ENCODE assay signal across 16 mouse cellular contexts in the genomic region with DNA sequence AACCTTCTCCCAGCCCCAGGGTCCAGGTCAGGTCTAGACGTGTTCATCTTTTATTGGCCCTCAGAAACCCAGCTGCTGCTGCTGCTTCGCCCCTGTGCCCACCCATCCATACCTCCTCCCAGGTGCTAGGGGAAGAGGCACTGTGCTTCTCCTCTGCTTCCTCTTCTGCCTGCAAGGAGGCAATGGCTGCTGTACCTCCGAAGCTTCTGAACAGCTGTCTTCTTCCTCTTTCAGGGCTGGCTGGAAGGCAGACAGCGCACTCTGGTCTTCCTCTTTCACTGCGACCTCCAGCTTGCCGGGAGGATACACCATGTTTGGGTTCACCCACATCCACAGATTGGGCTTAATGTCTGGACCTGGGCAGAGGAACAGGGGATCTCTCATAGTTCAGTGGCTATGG. TPM values are rescaled to one million over a fixed set of nuclear protein-coding genes. Genes with fewer than 3 reads are reported as not detected.
DNase-seq lines count a peak whose midpoint lies in the region; ATAC-seq lines count a peak whose summit lies in the region.
"Had no signal": no experiment of that assay in that cellular context is flagged by ENCODE, and none has a peak within 500 bp of the region (broad histone marks: within the 10 kb centered on the region; RNA-seq: fewer than 3 reads in every experiment).

No protein-coding gene starts in this region.

- WGBS in forebrain, embryonic 13.5 days = 84% methylated on average over 6 of the region's 6 CpGs
- 89% methylated on average over 6 of the region's 6 CpGs for WGBS in forebrain, embryonic 15.5 days

- H3K4me2 ChIP-seq in forebrain, embryonic 13.5 days = no peak overlapping the region
- H3K4me2 ChIP-seq in forebrain, embryonic 15.5 days (replicated peaks) = no peak overlapping the region

- 0 out of 2 replicates have a peak overlapping the region, but pooled peaks have one; percentile 27 for H3K9ac ChIP-seq in forebrain, embryonic 13.5 days
- H3K9ac ChIP-seq in forebrain, embryonic 15.5 days (replicated peaks) = no peak overlapping the region

- ATAC-seq in forebrain, embryonic 13.5 days = no peak
- ATAC-seq in forebrain, embryonic 15.5 days (replicated peaks) = no peak

- intact Hi-C loops in left cerebral cortex, postnatal 14 days (cut with DNase I) = no loop called here

- no peaks in the 10 kb centered on the region for H3K27me3 ChIP-seq in forebrain, embryonic 13.5 days
- H3K27me3 ChIP-seq in forebrain, embryonic 15.5 days = no peaks in the 10 kb centered on the region
- peaks cover 42% of the 10 kb centered on the region for H3K27me3 ChIP-seq in megakaryocyte, embryonic 14.5 days (replicated peaks)

- 0 out of 2 replicates have a peak, but pooled peaks cover 3% of the 10 kb centered on the region for H3K4me1 ChIP-seq in forebrain, embryonic 13.5 days
- H3K4me1 ChIP-seq in forebrain, embryonic 15.5 days = no peaks in the 10 kb centered on the region
- H3K4me1 ChIP-seq in megakaryocyte, embryonic 14.5 days = peaks cover 17% of the 10 kb centered on the region

- no peak overlapping the region for H3K4me3 ChIP-seq in forebrain, embryonic 13.5 days
- no peak overlapping the region for H3K4me3 ChIP-seq in forebrain, embryonic 15.5 days
- H3K4me3 ChIP-seq in megakaryocyte, embryonic 14.5 days (replicated peaks) = peak overlapping the region; percentile 66

- no peaks in the 10 kb centered on the region for H3K9me3 ChIP-seq in forebrain, embryonic 13.5 days (replicated peaks)
- H3K9me3 ChIP-seq in forebrain, embryonic 15.5 days = no peaks in the 10 kb centered on the region
- no peaks in the 10 kb centered on the region for H3K9me3 ChIP-seq in megakaryocyte, embryonic 14.5 days

- no peaks in the 10 kb centered on the region for H3K36me3 ChIP-seq in forebrain, embryonic 13.5 days (ENCODE audit: poor library complexity, severe bottlenecking)
- H3K36me3 ChIP-seq in forebrain, embryonic 15.5 days = no peaks in the 10 kb centered on the region
- H3K36me3 ChIP-seq in megakaryocyte, embryonic 14.5 days (replicated peaks; ENCODE audit: low read length) = no peaks in the 10 kb centered on the region

- no peak overlapping the region for H3K27ac ChIP-seq in forebrain, embryonic 13.5 days
- H3K27ac ChIP-seq in forebrain, embryonic 15.5 days (replicated peaks) = no peak overlapping the region
- H3K27ac ChIP-seq: kidney, postnatal 0 days had no signal

- DNase-seq in thymus, postnatal 25 days = peak; percentile 15
- DNase-seq in thymus, postnatal 10 days (ENCODE audit: low spot score in 2 of 2) = no peak
- no peak for DNase-seq in left cerebral cortex, postnatal 14 days (ENCODE audit: low spot score in 2 of 2)
- DNase-seq in layer of hippocampus, adult 9-10 months (ENCODE audit: low spot score) = no peak
- DNase-seq in kidney, postnatal 4 days = no peak
- DNase-seq: adrenal gland, postnatal 36 days; cerebellum, adult 11-12 months; liver had no signal

RNA-seq across cellular contexts. Expression of gene Foxr1, which starts 5.2 kb away (rescaled TPM):
- polyA plus RNA-seq in forebrain, embryonic 13.5 days (2015; fragmentation: Nextera tagmentation; extraction: Ambion mirVana) = not detected in 2 replicates
- not detected in 2 replicates for polyA plus RNA-seq in forebrain, embryonic 15.5 days (2015; fragmentation: Nextera tagmentation; extraction: Ambion mirVana)
- not detected in 2 replicates for polyA plus RNA-seq in megakaryocyte, embryonic 14.5 days (2012; ENCODE audit: insufficient read depth, low replicate concordance)
- total RNA-seq in left cerebral cortex, postnatal 14 days (2021) = not detected
- total RNA-seq: adrenal gland, postnatal 36 days; heart, adult 18-20 months; left cerebral cortex, adult 18-20 months had no signal
- polyA plus RNA-seq: heart, postnatal 0 days; kidney, postnatal 0 days; small intestine, adult 2 months had no signal

RNA-seq across cellular contexts. Expression of gene Ccdc84, which starts 17.4 kb away (rescaled TPM):
- polyA plus RNA-seq in forebrain, embryonic 13.5 days (2015; fragmentation: Nextera tagmentation; extraction: Ambion mirVana) = 29.1 and 30.3 TPM in 2 replicates
- polyA plus RNA-seq in forebrain, embryonic 15.5 days (2015; fragmentation: Nextera tagmentation; extraction: Ambion mirVana) = 34.6 and 35.1 TPM in 2 replicates
- 11.9 and 19.2 TPM in 2 replicates for polyA plus RNA-seq in megakaryocyte, embryonic 14.5 days (2012; ENCODE audit: insufficient read depth, low replicate concordance)
- total RNA-seq in left cerebral cortex, postnatal 14 days (2021) = 10 to 100 TPM; 16.2 to 21.2 TPM

RNA-seq across cellular contexts. Expression of gene Upk2, which starts 19.0 kb away (rescaled TPM):
- polyA plus RNA-seq in forebrain, embryonic 13.5 days (2015; fragmentation: Nextera tagmentation; extraction: Ambion mirVana) = not detected in 2 replicates
- polyA plus RNA-seq in forebrain, embryonic 15.5 days (2015; fragmentation: Nextera tagmentation; extraction: Ambion mirVana) = not detected in 2 replicates
- not detected in 2 replicates for polyA plus RNA-seq in megakaryocyte, embryonic 14.5 days (2012; ENCODE audit: insufficient read depth, low replicate concordance)
- not detected for total RNA-seq in left cerebral cortex, postnatal 14 days (2021)
- total RNA-seq: adrenal gland, postnatal 36 days; heart, adult 18-20 months; left cerebral cortex, adult 18-20 months had no signal
- polyA plus RNA-seq: heart, postnatal 0 days had no signal

RNA-seq across cellular contexts. Expression of gene Trappc4, which starts 28.3 kb away (rescaled TPM):
- polyA plus RNA-seq in forebrain, embryonic 13.5 days (2015; fragmentation: Nextera tagmentation; extraction: Ambion mirVana) = 311 and 314 TPM in 2 replicates
- 320 and 321 TPM in 2 replicates for polyA plus RNA-seq in forebrain, embryonic 15.5 days (2015; fragmentation: Nextera tagmentation; extraction: Ambion mirVana)
- polyA plus RNA-seq in megakaryocyte, embryonic 14.5 days (2012; ENCODE audit: insufficient read depth, low replicate concordance) = 10.0 and 29.6 TPM in 2 replicates
- total RNA-seq in left cerebral cortex, postnatal 14 days (2021) = 10 to 100 TPM; 68.5 to 74.8 TPM

RNA-seq across cellular contexts. Expression of gene Rps25, which starts 28.8 kb away (rescaled TPM):
- polyA plus RNA-seq in forebrain, embryonic 13.5 days (2015; fragmentation: Nextera tagmentation; extraction: Ambion mirVana) = 1,416 and 1,661 TPM in 2 replicates
- 1,070 and 1,143 TPM in 2 replicates for polyA plus RNA-seq in forebrain, embryonic 15.5 days (2015; fragmentation: Nextera tagmentation; extraction: Ambion mirVana)
- 33.9 and 149 TPM in 2 replicates for polyA plus RNA-seq in megakaryocyte, embryonic 14.5 days (2012; ENCODE audit: insufficient read depth, low replicate concordance)
- total RNA-seq in left cerebral cortex, postnatal 14 days (2021) = 100 to 1,000 TPM; 572 to 612 TPM
